Mouse (Mus musculus): ENCODE measurements around the gene Srp54b. TPM values are rescaled to one million over a fixed set of nuclear protein-coding genes. Genes with fewer than 3 reads are reported as not detected.
"Not testable (repeated sequence)": the region's sequence is repeated elsewhere in the genome, so short reads cannot be mapped to it uniquely, and the experiment has no call there.

The Srp54b gene
- 10 to 100 TPM; 41.6 to 47.5 TPM for total RNA-seq (2021)
- long read RNA-seq, experiment 1, transcript Srp54b-201 (16 exons, 3,646 nt), result major isoform, 98 of 103 reads
- long read RNA-seq, experiment 1, partial matches to known transcripts, result 2 of 103 reads
- long read RNA-seq, experiment 1, other reads (novel, unspliced or antisense), result 3 of 103 reads
- long read RNA-seq, experiment 2, transcript Srp54b-201 (16 exons, 3,646 nt), result major isoform, 93 of 95 reads
- long read RNA-seq, experiment 2, partial matches to known transcripts, result 1 of 95 reads
- long read RNA-seq, experiment 2, other reads (novel, unspliced or antisense), result 1 of 95 reads

DNA sequence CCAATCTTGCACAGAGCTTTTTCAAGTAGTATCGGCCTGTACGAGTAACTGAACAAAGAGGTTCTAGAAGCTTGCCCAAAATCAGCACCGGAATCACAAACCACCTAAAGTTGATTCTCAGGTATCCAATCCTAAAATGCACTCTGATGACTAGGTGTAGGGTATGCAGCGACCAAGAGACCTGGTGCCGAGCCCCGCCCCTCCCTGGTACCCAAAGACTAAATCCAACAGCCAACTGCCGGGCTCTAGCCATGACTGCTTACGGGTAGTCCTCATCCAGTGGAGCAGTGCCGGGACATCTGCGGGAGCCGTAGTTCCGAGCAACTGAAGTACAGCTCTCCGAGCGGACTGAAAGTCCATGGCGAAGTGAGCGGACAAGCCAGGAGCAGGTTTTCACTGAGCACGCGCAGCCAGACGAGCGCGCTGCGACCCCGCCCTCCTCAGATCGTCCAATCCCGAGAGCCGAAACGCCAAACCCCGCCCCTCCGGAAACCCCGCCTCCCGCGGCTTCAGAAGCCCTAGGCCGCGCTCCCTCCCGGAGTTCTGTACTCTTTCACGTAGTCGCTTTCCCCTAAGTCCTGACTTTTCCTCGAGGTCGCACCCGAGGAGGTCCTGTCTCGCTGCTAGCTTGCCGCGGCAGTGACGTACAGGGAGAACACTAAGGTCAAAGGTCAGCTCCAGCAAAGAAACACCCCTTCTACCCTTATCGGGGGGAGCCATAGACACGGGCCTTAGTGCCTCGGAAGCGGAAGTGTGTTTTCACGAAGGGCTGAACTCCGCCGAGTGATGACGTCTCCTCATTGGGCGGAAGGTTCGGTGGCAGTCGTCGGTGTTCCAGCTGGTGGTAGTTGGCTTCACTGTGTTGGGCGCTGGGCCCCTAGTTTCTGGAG lies at the start of gene Srp54b:
Srp54b (plus strand) TSS at position 546 of the 890 bp plus-strand sequence.
- DNase-seq (ENCODE audit: low spot score), result not testable (repeated sequence)

DNA sequence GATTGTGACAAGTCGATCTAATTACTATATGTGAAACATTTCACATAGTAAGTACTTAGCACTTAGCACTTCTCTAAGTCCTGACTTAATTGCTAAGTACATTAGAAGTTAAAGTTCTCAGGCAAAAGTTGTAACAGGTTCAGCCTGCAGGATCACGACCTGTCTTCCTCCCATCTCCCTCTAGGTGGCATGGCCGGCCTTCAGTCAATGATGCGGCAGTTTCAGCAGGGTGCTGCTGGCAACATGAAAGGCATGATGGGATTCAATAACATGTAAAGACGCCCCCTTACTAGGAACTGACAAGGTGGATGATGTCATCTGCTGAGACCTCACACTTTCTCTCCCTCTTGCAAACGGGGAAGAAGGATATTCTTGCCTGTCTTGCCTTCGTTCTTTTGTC lies 42.3 kb upstream of the Srp54b start:
- DNase-seq (ENCODE audit: low spot score), result not testable (repeated sequence)

DNA sequence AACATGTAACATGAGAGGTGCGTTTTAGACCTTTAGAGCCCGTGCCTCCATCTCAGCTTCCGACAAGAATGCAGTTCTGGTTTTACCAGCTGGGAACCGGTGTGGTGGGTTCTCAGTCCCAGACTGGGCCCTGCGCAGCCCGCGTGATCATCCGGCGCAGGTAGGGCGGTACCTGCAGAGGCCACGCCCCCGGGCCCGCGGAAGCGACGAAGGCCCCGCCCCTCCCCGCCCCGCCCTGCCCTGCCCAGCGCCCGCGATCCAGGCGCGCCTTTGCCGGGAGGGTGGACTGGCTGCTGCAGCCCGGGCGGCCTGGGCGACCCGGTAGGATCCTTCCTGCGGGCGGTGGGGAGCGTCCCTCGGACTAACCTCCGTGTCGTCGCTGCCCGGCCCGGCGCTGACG lies 30.7 kb upstream of the Srp54b start, which contains the start of gene Fam177a:
Fam177a (plus strand) TSS at position 228 of the 400 bp plus-strand sequence.
- not testable (repeated sequence) for DNase-seq (ENCODE audit: low spot score)

DNA sequence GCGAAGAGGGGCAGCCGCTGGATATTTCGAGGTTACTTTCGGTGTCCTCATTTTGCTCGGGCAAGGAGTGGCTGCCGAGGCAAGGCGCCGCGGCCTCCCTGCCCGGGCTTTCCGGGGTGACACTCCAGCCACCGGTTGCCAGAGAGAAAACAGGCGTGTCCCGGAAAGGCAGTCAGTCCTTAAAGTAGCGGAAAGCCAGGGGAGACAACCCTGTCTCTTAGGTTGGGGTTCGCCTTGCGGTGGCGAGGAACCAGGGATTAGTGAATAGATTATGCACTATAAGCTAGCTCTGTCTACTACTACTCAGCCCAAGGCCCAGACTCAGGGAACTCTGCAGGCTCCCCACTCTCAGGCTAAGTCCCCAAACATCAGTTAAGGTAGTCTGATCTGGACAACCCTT lies 30.2 kb upstream of the Srp54b start:
- DNase-seq (ENCODE audit: low spot score), result not testable (repeated sequence)

DNA sequence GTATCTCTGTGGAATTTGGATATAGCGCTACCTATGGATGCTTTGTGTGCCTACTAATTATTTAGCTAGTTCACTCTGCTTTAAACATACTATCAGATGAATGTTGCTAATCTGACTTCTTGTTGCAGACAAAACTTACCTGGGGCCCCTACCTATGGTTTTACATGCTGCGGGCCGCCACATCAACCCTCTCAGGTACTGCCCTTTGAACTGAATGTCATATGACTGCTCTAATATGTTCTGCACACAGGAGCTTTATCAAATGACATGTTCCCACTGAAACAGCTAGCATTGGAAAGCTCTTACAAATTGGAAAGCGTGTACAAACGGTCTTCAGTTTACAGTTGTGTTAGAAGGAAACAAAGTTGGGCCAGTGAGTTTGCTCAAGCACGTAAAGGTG lies 19.4 kb upstream of the Srp54b start:
- not testable (repeated sequence) for DNase-seq (ENCODE audit: low spot score)

DNA sequence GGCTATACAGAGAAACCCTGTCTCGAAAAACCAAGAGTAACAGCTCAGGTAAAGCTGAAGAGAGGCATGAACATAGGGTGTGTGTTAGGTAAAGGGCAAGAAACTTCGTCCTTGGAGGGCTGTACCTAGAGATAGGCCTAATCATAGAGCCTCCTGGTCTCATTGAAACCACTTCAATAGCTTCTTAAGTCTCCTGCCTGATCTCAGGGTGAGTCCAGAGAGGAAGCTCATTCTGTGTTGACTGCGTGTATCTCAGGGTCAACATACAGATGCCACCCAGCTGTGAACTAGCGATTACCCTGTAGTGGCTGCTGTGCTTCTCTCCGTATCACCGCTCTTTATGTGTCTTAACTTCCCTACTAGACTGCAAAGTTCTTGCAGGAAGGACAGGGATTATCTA lies 17.0 kb upstream of the Srp54b start:
- DNase-seq (ENCODE audit: low spot score), result not testable (repeated sequence)

DNA sequence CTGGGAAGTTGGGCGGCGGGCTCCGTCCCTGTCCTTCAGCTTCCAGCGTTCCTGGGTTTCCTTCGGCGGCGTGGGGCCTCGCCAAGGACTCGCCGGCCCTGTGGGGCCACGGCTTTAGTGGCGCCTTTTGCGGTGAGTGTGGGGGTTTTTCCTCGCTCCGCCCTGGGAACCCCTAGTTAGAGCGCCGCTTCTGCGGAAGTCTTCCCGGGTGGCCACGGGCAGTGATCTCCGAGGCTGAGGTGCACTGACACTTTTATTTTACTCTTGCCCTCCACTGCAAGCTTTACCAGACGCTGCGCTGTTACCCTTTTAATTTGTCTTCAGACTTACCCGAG lies 512 bp downstream of the Srp54b start:
- DNase-seq (ENCODE audit: low spot score), result not testable (repeated sequence)

DNA sequence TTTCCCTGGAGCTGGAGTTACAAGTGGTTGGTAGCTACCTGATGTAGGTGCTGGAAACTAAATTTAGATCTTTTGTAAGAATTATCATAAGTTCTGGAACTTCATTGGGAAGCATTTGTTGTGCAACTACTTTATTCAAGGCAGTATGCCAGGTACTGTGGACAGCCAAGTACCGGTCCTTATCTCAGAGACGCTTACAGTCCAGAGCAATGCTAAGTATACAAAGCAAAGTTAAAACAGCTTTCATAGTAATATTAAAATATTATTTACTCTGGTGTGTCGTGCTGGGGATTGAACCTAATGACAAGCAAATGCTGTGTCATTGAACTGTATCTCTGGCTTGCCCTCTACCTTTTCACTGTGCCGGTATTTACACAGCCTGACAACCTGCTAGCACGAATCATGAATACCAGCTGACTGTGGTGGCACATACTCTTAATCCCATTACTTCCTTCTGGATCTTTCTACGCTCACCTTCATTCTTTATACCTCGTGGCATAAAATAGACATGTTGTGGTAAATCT lies 12.2 kb downstream of the Srp54b start:
- DNase-seq (ENCODE audit: low spot score), result not testable (repeated sequence)

DNA sequence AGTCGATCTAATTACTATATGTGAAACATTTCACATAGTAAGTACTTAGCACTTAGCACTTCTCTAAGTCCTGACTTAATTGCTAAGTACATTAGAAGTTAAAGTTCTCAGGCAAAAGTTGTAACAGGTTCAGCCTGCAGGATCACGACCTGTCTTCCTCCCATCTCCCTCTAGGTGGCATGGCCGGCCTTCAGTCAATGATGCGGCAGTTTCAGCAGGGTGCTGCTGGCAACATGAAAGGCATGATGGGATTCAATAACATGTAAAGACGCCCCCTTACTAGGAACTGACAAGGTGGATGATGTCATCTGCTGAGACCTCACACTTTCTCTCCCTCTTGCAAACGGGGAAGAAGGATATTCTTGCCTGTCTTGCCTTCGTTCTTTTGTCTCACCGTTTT lies 32.8 kb downstream of the Srp54b start:
- not testable (repeated sequence) for DNase-seq (ENCODE audit: low spot score)

DNA sequence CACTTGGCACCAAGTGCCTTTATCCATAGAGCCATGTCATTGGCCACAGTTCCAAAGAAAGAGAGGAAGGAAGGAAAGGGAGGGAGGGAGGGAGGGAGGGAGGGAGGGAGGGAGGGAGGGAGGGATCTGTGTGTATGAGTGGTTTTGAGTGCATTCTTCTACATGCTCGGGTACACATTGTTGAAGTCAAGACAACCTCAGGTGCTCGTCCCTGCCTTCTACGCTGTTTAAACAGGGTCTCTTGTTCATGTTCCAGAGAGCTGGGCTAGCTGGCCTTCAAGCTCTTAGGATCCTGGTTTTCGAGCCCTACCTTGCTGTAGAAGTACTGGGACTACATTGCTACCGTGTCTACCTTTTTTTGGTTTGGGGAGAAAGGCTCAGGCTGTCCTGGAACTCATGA lies 34.2 kb downstream of the Srp54b start:
- not testable (repeated sequence) for DNase-seq (ENCODE audit: low spot score)

DNA sequence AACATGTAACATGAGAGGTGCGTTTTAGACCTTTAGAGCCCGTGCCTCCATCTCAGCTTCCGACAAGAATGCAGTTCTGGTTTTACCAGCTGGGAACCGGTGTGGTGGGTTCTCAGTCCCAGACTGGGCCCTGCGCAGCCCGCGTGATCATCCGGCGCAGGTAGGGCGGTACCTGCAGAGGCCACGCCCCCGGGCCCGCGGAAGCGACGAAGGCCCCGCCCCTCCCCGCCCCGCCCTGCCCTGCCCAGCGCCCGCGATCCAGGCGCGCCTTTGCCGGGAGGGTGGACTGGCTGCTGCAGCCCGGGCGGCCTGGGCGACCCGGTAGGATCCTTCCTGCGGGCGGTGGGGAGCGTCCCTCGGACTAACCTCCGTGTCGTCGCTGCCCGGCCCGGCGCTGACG lies 44.4 kb downstream of the Srp54b start, which contains the start of gene 1700047I17Rik2:
1700047I17Rik2 (plus strand) TSS at position 287 of the 400 bp plus-strand sequence.
- not testable (repeated sequence) for DNase-seq (ENCODE audit: low spot score)

DNA sequence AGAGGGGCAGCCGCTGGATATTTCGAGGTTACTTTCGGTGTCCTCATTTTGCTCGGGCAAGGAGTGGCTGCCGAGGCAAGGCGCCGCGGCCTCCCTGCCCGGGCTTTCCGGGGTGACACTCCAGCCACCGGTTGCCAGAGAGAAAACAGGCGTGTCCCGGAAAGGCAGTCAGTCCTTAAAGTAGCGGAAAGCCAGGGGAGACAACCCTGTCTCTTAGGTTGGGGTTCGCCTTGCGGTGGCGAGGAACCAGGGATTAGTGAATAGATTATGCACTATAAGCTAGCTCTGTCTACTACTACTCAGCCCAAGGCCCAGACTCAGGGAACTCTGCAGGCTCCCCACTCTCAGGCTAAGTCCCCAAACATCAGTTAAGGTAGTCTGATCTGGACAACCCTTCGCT lies 44.9 kb downstream of the Srp54b start:
- DNase-seq (ENCODE audit: low spot score), result not testable (repeated sequence)

DNA sequence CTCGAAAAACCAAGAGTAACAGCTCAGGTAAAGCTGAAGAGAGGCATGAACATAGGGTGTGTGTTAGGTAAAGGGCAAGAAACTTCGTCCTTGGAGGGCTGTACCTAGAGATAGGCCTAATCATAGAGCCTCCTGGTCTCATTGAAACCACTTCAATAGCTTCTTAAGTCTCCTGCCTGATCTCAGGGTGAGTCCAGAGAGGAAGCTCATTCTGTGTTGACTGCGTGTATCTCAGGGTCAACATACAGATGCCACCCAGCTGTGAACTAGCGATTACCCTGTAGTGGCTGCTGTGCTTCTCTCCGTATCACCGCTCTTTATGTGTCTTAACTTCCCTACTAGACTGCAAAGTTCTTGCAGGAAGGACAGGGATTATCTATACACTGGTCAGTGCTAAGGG lies 58.0 kb downstream of the Srp54b start:
- not testable (repeated sequence) for DNase-seq (ENCODE audit: low spot score)

DNA sequence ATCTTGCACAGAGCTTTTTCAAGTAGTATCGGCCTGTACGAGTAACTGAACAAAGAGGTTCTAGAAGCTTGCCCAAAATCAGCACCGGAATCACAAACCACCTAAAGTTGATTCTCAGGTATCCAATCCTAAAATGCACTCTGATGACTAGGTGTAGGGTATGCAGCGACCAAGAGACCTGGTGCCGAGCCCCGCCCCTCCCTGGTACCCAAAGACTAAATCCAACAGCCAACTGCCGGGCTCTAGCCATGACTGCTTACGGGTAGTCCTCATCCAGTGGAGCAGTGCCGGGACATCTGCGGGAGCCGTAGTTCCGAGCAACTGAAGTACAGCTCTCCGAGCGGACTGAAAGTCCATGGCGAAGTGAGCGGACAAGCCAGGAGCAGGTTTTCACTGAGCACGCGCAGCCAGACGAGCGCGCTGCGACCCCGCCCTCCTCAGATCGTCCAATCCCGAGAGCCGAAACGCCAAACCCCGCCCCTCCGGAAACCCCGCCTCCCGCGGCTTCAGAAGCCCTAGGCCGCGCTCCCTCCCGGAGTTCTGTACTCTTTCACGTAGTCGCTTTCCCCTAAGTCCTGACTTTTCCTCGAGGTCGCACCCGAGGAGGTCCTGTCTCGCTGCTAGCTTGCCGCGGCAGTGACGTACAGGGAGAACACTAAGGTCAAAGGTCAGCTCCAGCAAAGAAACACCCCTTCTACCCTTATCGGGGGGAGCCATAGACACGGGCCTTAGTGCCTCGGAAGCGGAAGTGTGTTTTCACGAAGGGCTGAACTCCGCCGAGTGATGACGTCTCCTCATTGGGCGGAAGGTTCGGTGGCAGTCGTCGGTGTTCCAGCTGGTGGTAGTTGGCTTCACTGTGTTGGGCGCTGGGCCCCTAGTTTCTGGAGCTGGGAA lies 75.0 kb downstream of the Srp54b start, which contains the start of gene Srp54c:
Srp54c (plus strand) TSS at position 543 of the 894 bp plus-strand sequence.
- DNase-seq (ENCODE audit: low spot score), result not testable (repeated sequence)

DNA sequence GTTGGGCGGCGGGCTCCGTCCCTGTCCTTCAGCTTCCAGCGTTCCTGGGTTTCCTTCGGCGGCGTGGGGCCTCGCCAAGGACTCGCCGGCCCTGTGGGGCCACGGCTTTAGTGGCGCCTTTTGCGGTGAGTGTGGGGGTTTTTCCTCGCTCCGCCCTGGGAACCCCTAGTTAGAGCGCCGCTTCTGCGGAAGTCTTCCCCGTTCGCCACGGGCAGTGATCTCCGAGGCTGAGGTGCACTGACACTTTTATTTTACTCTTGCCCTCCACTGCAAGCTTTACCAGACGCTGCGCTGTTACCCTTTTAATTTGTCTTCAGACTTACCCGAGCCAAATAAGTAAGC lies 75.6 kb downstream of the Srp54b start:
- not testable (repeated sequence) for DNase-seq (ENCODE audit: low spot score)

Other genes starting within 250 kb of the Srp54b start
- not detected for gene Gm20403, start 168.6 kb upstream of the Srp54b start, total RNA-seq (2021)
- 1 to 10 TPM; 3.1 to 4.2 TPM for gene Baz1a, start 140.8 kb upstream of the Srp54b start, total RNA-seq (2021)
- gene 2700097O09Rik, start 75.0 kb upstream of the Srp54b start, total RNA-seq (2021), result 1 to 10 TPM; 7.4 to 7.8 TPM
- gene Srp54a, start 74.8 kb upstream of the Srp54b start, total RNA-seq (2021), result 10 to 100 TPM; 84.3 to 96.1 TPM
- gene Fam177a, start 30.6 kb upstream of the Srp54b start, total RNA-seq (2021), result 1 to 10 TPM in 1 of 2 experiments, not detected in 1; 8.7 TPM
- 1 to 10 TPM in 1 of 2 experiments, not detected in 1; 9.4 TPM for gene 1700047I17Rik2, start 44.5 kb downstream of the Srp54b start, total RNA-seq (2021)
- 10 to 100 TPM; 24.7 to 26.5 TPM for gene Srp54c, start 75.1 kb downstream of the Srp54b start, total RNA-seq (2021)
- 10 to 100 TPM; 12.1 to 12.2 TPM for gene 1110008L16Rik, start 144.5 kb downstream of the Srp54b start, total RNA-seq (2021)
- 1 to 10 TPM; 8.6 to 8.7 TPM for gene Ppp2r3c, start 147.9 kb downstream of the Srp54b start, total RNA-seq (2021)
- 100 to 1,000 TPM; 162 TPM for gene Psma6, start 229.1 kb downstream of the Srp54b start, total RNA-seq (2021)

Data from gastrocnemius, adult 18-20 months (tissue).